Mouse (Mus musculus): ENCODE results near the gene Camkv.
A peak's percentile ranks its signal among the peaks of the same experiment; 100 is the strongest.

Camkv gene

GRCm38 (mm10) chr9:107963700-107964099 is 28.2 kb downstream of the Camkv start:
- DNase-seq: peak; percentile 69

GRCm38 (mm10) chr9:107964681-107965080 is 29.2 kb downstream of the Camkv start:
- no peak for DNase-seq

GRCm38 (mm10) chr9:107966676-107967075 is 31.2 kb downstream of the Camkv start:
- DNase-seq: no peak

- no peak for DNase-seq
Observed at GRCm38 (mm10) chr9:107967437-107967836, 32.0 kb downstream of the Camkv start.

GRCm38 (mm10) chr9:107968531-107968930 is 33.1 kb downstream of the Camkv start:
- DNase-seq: no peak

DNA sequence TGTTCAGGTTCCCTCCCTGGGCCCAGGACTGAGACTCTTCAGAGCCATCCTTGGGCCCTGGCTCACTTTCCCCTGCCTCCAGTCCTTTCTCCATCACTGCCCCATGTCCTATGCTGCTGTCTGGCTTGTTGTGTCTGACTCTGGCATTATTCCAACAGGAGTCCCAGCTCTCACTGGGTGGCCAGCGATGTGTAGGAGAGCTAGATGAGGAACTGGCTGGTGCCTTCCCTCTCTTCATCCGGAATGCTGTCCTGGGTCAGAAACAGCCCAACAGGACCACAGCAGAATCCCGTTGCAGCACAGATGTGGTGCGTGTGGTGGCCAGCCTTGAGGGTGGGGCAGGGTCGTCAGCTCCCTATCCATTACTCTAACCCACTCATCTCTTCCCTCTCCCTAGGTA is 34.8 kb downstream of the Camkv start:
- DNase-seq: no peak

- DNase-seq: no peak
Observed at GRCm38 (mm10) chr9:107971690-107972541, 36.4 kb downstream of the Camkv start.

- DNase-seq: no peak
Observed at GRCm38 (mm10) chr9:107974491-107975171, 39.2 kb downstream of the Camkv start.

GRCm38 (mm10) chr9:107975399-107976386 is 40.2 kb downstream of the Camkv start, which contains the start of gene Uba7:
Gene Uba7, plus strand, starts transcription at chr9:107975505.
- DNase-seq: no peak

DNA sequence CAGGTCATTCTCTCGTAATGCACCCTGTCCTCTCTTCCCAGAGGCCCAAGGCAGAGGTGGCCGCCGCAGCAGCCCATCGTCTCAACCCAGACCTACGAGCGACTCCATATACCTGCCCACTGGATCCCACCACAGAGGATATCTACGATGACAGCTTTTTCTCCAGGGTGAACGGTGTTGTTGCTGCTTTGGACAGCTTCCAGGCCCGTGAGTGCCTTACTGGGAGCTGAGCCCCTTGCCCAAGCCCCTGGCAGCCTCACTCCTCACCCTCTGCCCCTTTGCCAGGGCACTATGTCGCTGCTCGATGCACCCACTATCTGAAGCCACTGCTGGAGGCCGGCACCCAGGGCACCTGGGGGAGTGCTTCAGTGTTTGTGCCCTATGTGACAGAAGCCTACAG is 43.3 kb downstream of the Camkv start:
- DNase-seq: no peak

GRCm38 (mm10) chr9:107981684-107982605 is 46.5 kb downstream of the Camkv start:
- peak; percentile 64 for DNase-seq

GRCm38 (mm10) chr9:107982681-107983346 is 47.3 kb downstream of the Camkv start, which contains the start of gene Gm20661:
Gene Gm20661, plus strand, starts transcription at chr9:107983058.
- DNase-seq: no peak

GRCm38 (mm10) chr9:107983421-107983890 is 48.0 kb downstream of the Camkv start:
- DNase-seq: peak; percentile 36

DNA sequence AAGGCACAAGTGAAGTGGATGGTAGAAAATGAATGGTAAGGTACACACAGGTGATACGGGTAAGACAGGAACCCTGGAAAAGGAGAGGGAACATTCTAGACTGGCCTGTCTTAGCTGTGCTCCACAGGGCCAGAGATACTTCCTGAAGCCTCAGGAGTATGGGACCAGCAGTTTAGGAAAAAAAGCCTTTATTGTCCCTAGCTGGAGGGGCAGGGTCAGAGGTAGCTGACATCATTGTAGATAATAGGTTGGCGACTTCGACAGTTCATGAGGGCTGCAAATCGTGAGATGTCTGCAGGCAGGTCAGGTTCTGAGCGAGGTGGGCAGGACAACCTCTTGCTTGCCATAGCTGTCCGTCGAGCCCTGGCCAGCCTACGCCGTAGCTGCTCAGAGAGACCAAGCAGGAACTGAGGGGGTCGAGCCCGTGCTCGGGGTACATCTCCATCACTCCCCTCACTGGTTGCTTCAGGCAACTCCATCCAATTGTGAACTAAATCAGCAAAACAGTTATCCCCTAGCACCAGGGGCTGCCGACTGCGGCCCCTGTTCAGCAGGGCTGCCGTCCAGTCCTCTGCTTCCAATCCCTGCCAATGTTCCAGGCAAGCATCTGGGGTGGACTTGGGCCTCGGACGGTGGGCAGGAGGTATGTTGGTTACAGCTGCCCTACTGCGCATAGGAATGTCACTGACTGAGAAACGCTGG is 48.7 kb downstream of the Camkv start:
- no peak for DNase-seq

DNA sequence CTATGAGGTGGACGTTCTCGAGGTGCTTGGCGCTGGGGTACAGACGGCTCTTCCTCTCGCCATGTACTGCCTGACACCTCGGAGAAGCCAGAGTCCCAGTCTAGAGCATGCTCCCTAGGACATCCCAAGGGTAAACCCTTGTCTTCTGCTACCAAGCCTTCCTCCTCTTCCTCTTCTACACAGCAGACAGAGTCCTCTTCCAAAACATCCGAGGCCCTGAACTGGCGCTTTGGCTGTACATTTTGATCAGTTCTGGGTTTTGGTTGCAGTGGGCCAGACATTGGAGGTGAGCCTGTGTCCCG is 49.2 kb downstream of the Camkv start:
- no peak for DNase-seq

DNA sequence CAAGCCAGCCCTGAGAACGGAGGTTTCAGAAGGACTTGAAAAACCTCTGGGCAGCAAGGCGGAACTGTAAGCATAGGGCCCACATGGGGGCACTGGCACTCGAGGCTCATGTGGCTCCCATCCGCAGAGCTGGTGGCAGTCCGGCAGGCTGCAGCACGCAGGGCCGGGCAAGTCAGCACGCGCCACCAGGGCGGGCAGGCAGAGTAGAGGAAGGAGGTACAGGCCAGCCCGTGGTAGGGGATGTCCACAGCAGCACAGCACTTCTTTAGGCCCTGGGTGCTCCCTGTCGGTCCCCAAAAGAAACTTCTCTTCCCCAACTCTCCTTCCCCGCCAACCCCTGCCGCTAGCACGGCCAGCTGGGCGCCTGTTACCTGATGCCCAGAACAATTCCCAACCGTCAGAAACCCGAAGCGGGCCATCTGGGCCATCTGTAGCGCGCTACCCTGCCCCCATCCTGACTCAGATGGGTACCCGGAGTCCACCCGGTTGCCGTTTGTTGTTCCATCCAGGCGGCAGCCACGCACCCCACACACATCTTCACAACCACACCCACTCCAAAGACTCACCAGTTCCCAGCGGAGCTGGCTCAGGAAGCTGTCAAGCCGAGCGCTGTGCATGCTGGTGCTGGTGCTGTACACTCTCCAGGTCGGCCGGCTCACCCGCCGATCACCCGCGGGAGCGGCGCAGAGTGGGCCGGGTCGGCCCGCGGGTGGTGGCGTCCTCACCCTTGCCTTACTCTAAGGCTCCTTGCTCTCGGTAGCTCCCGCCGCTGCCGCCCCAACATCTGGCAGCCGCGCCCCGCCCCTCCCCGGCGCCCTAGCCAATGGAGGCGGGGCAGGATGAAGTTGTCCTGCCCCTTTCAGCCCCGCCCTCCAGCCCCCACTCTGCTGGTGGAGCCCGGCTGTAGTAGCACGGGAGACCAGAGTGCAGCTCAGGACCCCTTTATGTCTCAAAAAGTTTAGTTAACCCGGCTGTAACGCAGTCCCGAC is 50.0 kb downstream of the Camkv start, which contains the start of gene Inka1:
TSS of gene Inka1 (minus strand) at position 749 of the 989 bp plus-strand sequence.
- peak; percentile 86 for DNase-seq

GRCm38 (mm10) chr9:107986376-107986775 is 50.9 kb downstream of the Camkv start:
- DNase-seq: peak; percentile 73

- no peak for DNase-seq
Observed at GRCm38 (mm10) chr9:107987950-107988349, 52.5 kb downstream of the Camkv start.

GRCm38 (mm10) chr9:107992197-107992596 is 56.7 kb downstream of the Camkv start, which contains the start of gene Cdhr4:
Gene Cdhr4, plus strand, starts transcription at chr9:107992497.
- DNase-seq: no peak

Measured in right cerebral cortex, adult 18-20 months (tissue).